Comparison of ENCODE assay signal across 7 mouse cellular contexts in genomic region chr5:76815786-76816455, GRCm38 (mm10).
DNase-seq lines count a peak whose midpoint lies in the region; ATAC-seq and TF ChIP-seq lines count a peak whose summit lies in the region.

No protein-coding gene starts in this region.

- no peaks in the 10 kb centered on the region for H3K9me3 ChIP-seq in midbrain, embryonic 14.5 days (ENCODE audit: control insufficient read depth, low read length)
- no peaks in the 10 kb centered on the region for H3K9me3 ChIP-seq in midbrain, embryonic 10.5 days (replicated peaks)
- H3K9me3 ChIP-seq in forebrain, embryonic 12.5 days, result no peaks in the 10 kb centered on the region
- no peaks in the 10 kb centered on the region for H3K9me3 ChIP-seq in heart, postnatal 0 days (replicated peaks; ENCODE audit: control insufficient read depth, low read length)

- H3K27me3 ChIP-seq in midbrain, embryonic 14.5 days (ENCODE audit: control insufficient read depth, insufficient read depth, low read length), result no peaks in the 10 kb centered on the region
- H3K27me3 ChIP-seq in midbrain, embryonic 10.5 days (ENCODE audit: low read depth, poor library complexity, severe bottlenecking), result no peaks in the 10 kb centered on the region
- no peaks in the 10 kb centered on the region for H3K27me3 ChIP-seq in forebrain, embryonic 12.5 days
- H3K27me3 ChIP-seq in heart, postnatal 0 days (ENCODE audit: control insufficient read depth, insufficient read depth, low read length), result no peaks in the 10 kb centered on the region
- no peaks in the 10 kb centered on the region for H3K27me3 ChIP-seq in thymus, adult 2 months (ENCODE audit: control insufficient read depth, insufficient read depth, low read length)

- 82% methylated on average over 13 of the region's 13 CpGs for WGBS in midbrain, embryonic 14.5 days
- WGBS in midbrain, embryonic 10.5 days, result 89% methylated on average over 13 of the region's 13 CpGs
- 81% methylated on average over 13 of the region's 13 CpGs for WGBS in forebrain, embryonic 12.5 days
- 46% methylated on average over 13 of the region's 13 CpGs for WGBS in heart, postnatal 0 days
- 75% methylated on average over 13 of the region's 13 CpGs for WGBS in thymus, adult 2 months

- H3K27ac ChIP-seq in midbrain, embryonic 14.5 days (replicated peaks; ENCODE audit: low read depth, low read length), result 0 out of 2 replicates have a peak overlapping the region, but pooled peaks have one; percentile 20
- H3K27ac ChIP-seq in midbrain, embryonic 10.5 days (replicated peaks), result no peak overlapping the region
- H3K27ac ChIP-seq in forebrain, embryonic 12.5 days, result peak overlapping the region; percentile 50; the same call in 1 of the 2 replicates
- no peak overlapping the region for H3K27ac ChIP-seq in heart, postnatal 0 days (ENCODE audit: low read depth)
- no peak overlapping the region for H3K27ac ChIP-seq in thymus, adult 2 months (ENCODE audit: control insufficient read depth, insufficient read depth, low read length)

- 0 out of 2 replicates have a peak, but pooled peaks cover 4% of the 10 kb centered on the region for H3K4me1 ChIP-seq in midbrain, embryonic 14.5 days (ENCODE audit: control insufficient read depth, insufficient read depth, low read length)
- no peaks in the 10 kb centered on the region for H3K4me1 ChIP-seq in midbrain, embryonic 10.5 days
- H3K4me1 ChIP-seq in forebrain, embryonic 12.5 days, result peaks cover 34% of the 10 kb centered on the region
- peaks cover 17% of the 10 kb centered on the region; the same call in 1 of the 2 replicates for H3K4me1 ChIP-seq in heart, postnatal 0 days (ENCODE audit: control insufficient read depth, insufficient read depth)
- no peaks in the 10 kb centered on the region for H3K4me1 ChIP-seq in thymus, adult 2 months (replicated peaks; ENCODE audit: control insufficient read depth, insufficient read depth, low read length)

- H3K4me3 ChIP-seq in midbrain, embryonic 14.5 days (replicated peaks; ENCODE audit: low read depth, low read length), result no peak overlapping the region
- no peak overlapping the region for H3K4me3 ChIP-seq in midbrain, embryonic 10.5 days
- no peak overlapping the region for H3K4me3 ChIP-seq in forebrain, embryonic 12.5 days (replicated peaks)
- H3K4me3 ChIP-seq in heart, postnatal 0 days (ENCODE audit: low read depth, low read length), result no peak overlapping the region
- H3K4me3 ChIP-seq in thymus, adult 2 months (ENCODE audit: control insufficient read depth, insufficient read depth, low read length), result no peak overlapping the region

- no peak overlapping the region for H3K9ac ChIP-seq in midbrain, embryonic 14.5 days (replicated peaks; ENCODE audit: low read length)
- no peak overlapping the region for H3K9ac ChIP-seq in forebrain, embryonic 12.5 days
- no peak overlapping the region for H3K9ac ChIP-seq in heart, postnatal 0 days (replicated peaks; ENCODE audit: low read depth, low read length)

- TF ChIP-seq POLR2A in thymus, adult 2 months (IDR thresholded peaks at IDR 0.05; ENCODE audit: control insufficient read depth, extremely low read depth, insufficient read depth, low read length, poor library complexity), result no peak

- H3K4me2 ChIP-seq in midbrain, embryonic 14.5 days (ENCODE audit: low read length), result no peak overlapping the region
- H3K4me2 ChIP-seq in forebrain, embryonic 12.5 days, result no peak overlapping the region
- no peak overlapping the region for H3K4me2 ChIP-seq in heart, postnatal 0 days (ENCODE audit: low read depth, low read length)

- no peak for DNase-seq in midbrain, embryonic 14.5 days
- DNase-seq in midbrain, embryonic 10.5 days (ENCODE audit: low spot score), result no peak
- peak; percentile 41 for DNase-seq in heart, postnatal 0 days (ENCODE audit: low spot score)
- DNase-seq in kidney, postnatal 4 days, result peak; percentile 53 to 66
- DNase-seq in thymus, adult 2 months, result no peak
- no peak for DNase-seq in adipocyte (ENCODE audit: low spot score)

- no peak for TF ChIP-seq CTCF in heart, postnatal 0 days (IDR thresholded peaks at IDR 0.05; ENCODE audit: low read depth)
- no peak for TF ChIP-seq CTCF in thymus, adult 2 months (IDR thresholded peaks at IDR 0.05; ENCODE audit: borderline replicate concordance, control insufficient read depth, extremely low read depth, insufficient read depth, low read length, poor library complexity)

- no peak for TF ChIP-seq EP300 in heart, postnatal 0 days (IDR thresholded peaks at IDR 0.05; ENCODE audit: low read depth)

- ATAC-seq in midbrain, embryonic 14.5 days (ENCODE audit: low FRiP score, low TSS enrichment), result no peak
- ATAC-seq in forebrain, embryonic 12.5 days (ENCODE audit: low FRiP score), result no peak
- peak; percentile 78 for ATAC-seq in heart, postnatal 0 days (ENCODE audit: insufficient read depth, low read depth)

- no peaks in the 10 kb centered on the region for H3K36me3 ChIP-seq in midbrain, embryonic 14.5 days (ENCODE audit: control insufficient read depth, insufficient read depth, low read length)
- H3K36me3 ChIP-seq in midbrain, embryonic 10.5 days, result peaks cover 27% of the 10 kb centered on the region
- H3K36me3 ChIP-seq in forebrain, embryonic 12.5 days (replicated peaks), result 0 out of 2 replicates have a peak, but pooled peaks cover 9% of the 10 kb centered on the region
- no peaks in the 10 kb centered on the region for H3K36me3 ChIP-seq in heart, postnatal 0 days (replicated peaks; ENCODE audit: control insufficient read depth, insufficient read depth, low read length)
- H3K36me3 ChIP-seq in thymus, adult 2 months (ENCODE audit: control insufficient read depth, insufficient read depth, low read length), result no peaks in the 10 kb centered on the region

Comparison
In these comparisons a context has a peak if more than half of its experiments do, and no peak if none do; other contexts are left out.
1. H3K27ac ChIP-seq: peak in midbrain, embryonic 14.5 days (single experiment) and forebrain, embryonic 12.5 days (single experiment); none in midbrain, embryonic 10.5 days (single experiment), heart, postnatal 0 days (single experiment) and thymus, adult 2 months (single experiment).
2. DNase-seq: peak in heart, postnatal 0 days (single experiment) and kidney, postnatal 4 days (2 of 2); none in midbrain, embryonic 14.5 days (single experiment), midbrain, embryonic 10.5 days (single experiment), thymus, adult 2 months (single experiment) and adipocyte (single experiment).